8 mouse cellular contexts compared by ENCODE assay signal in the genomic region with DNA sequence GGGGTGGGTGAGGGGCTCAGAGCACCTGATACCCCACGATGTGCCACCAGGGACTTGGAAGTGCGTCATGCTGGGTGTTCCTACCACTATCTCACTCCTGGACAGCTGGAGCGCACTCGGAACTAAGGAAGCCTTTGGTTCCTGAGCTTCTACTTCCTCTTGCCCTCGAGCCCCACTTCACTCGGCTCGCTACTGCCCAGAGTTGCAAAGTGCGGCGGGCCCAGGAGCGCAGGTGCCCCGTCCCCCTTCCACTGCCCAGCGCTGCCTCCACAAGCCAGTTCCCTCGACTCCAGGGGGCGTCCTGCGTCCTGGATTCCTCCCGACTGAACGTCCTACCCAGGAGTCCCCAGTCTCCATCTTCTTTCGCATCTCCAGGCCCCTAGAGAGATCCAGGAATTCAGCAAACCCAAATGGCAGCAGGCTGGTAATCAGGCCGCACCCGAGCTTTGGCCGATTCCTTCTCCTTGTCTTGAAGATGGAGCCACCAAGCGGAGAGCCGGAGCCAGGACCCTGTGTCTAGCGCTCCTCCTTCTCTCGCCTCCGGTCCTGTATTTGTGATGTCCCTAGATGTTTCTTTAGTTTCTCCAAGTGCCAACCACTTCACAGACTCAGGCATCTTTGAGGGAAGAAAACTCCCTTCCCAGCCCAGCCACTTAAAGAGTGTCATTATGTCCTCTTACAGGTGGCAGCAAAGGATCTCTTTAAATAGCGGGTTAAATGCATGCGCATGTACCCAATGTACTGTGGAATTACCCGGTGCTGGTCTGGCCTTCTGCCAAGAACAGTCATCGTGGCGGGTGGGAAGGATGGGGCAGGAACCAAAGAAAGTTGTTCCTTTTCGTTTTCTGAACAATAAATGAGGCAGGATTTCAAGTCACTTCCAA. TPM values are rescaled to one million over a fixed set of nuclear protein-coding genes. Genes with fewer than 3 reads are reported as not detected.
DNase-seq lines count a peak whose midpoint lies in the region; ATAC-seq lines count a peak whose summit lies in the region.

No protein-coding gene starts in this region.

- H3K4me3 ChIP-seq in intestine, embryonic 14.5 days (ENCODE audit: low read depth, low read length), result peak overlapping the region; percentile 82
- H3K4me3 ChIP-seq in midbrain, embryonic 10.5 days, result peak overlapping the region; percentile 89

- H3K27ac ChIP-seq in intestine, embryonic 14.5 days (ENCODE audit: low read depth), result peak overlapping the region; percentile 97
- H3K27ac ChIP-seq in midbrain, embryonic 10.5 days (replicated peaks), result peak overlapping the region; percentile 98

- no peaks in the 10 kb centered on the region for H3K36me3 ChIP-seq in intestine, embryonic 14.5 days (ENCODE audit: control insufficient read depth, insufficient read depth, low read length)
- peaks cover 7% of the 10 kb centered on the region for H3K36me3 ChIP-seq in midbrain, embryonic 10.5 days

- H3K4me2 ChIP-seq in intestine, embryonic 14.5 days (ENCODE audit: low read length), result peak overlapping the region; percentile 99

- peak; percentile 43 for ATAC-seq in common myeloid progenitor, adult 5-6 weeks (replicated peaks; ENCODE audit: low read depth, poor library complexity, severe bottlenecking)
- ATAC-seq in intestine, embryonic 14.5 days (replicated peaks; ENCODE audit: low FRiP score, low TSS enrichment, low read depth), result peak; percentile 60

- WGBS in intestine, embryonic 14.5 days, result 1% methylated on average over 32 of the region's 32 CpGs
- 6% methylated on average over 32 of the region's 32 CpGs for WGBS in midbrain, embryonic 10.5 days

- H3K27me3 ChIP-seq in intestine, embryonic 14.5 days (replicated peaks; ENCODE audit: control insufficient read depth, insufficient read depth, low read length), result no peaks in the 10 kb centered on the region
- H3K27me3 ChIP-seq in midbrain, embryonic 10.5 days (ENCODE audit: low read depth, poor library complexity, severe bottlenecking), result peaks cover 12% of the 10 kb centered on the region

- peak; percentile 51 for DNase-seq in gastrocnemius, adult 18-20 months (ENCODE audit: low spot score)
- no peak for DNase-seq in gastrocnemius, postnatal 25 days
- peak; percentile 55 for DNase-seq in gastrocnemius, postnatal 10 days
- peak; percentile 92 for DNase-seq in intestine, embryonic 14.5 days (ENCODE audit: low spot score)
- peak; percentile 63 for DNase-seq in left cerebral cortex, postnatal 4 days
- peak; percentile 80 for DNase-seq in midbrain, embryonic 10.5 days (ENCODE audit: low spot score)
- peak; percentile 63 for DNase-seq in skeletal muscle tissue, adult 2 months (ENCODE audit: low read depth, low spot score)

- H3K9me3 ChIP-seq in intestine, embryonic 14.5 days (ENCODE audit: control insufficient read depth, low read length), result no peaks in the 10 kb centered on the region
- H3K9me3 ChIP-seq in midbrain, embryonic 10.5 days (replicated peaks), result no peaks in the 10 kb centered on the region

- intact Hi-C loops in left cerebral cortex, postnatal 4 days (cut with DNase I), result loop anchor here (10.0 kb wide), 1 partner anchor 463 kb away; no protein-coding TSS in a partner anchor

- peak overlapping the region; percentile 95 for H3K9ac ChIP-seq in intestine, embryonic 14.5 days (ENCODE audit: low read length)

- H3K4me1 ChIP-seq in intestine, embryonic 14.5 days (replicated peaks; ENCODE audit: control insufficient read depth, insufficient read depth, low read length), result peaks cover 16% of the 10 kb centered on the region
- H3K4me1 ChIP-seq in midbrain, embryonic 10.5 days, result peaks cover 26% of the 10 kb centered on the region

RNA-seq across cellular contexts. Expression of a gene that starts 0.7 kb away (rescaled TPM):
- total RNA-seq in gastrocnemius, adult 18-20 months (2021), result 100 to 1,000 TPM; 151 to 156 TPM
- 100 to 1,000 TPM; 131 to 158 TPM for total RNA-seq in gastrocnemius, postnatal 25 days (2021)
- 23.2 and 29.5 TPM in 2 replicates for total RNA-seq in common myeloid progenitor, adult 5-6 weeks (2017)
- 100 to 1,000 TPM; 102 to 121 TPM for total RNA-seq in gastrocnemius, postnatal 10 days (2021)
- 4.2 and 5.8 TPM in 2 replicates for polyA plus RNA-seq in intestine, embryonic 14.5 days (2014; fragmentation: Nextera tagmentation; extraction: Ambion mirVana)
- 10 to 100 TPM; 38.2 to 41.1 TPM for total RNA-seq in left cerebral cortex, postnatal 4 days (2021)
- polyA plus RNA-seq in midbrain, embryonic 10.5 days (2016; fragmentation: Nextera tagmentation; extraction: Ambion mirVana), result 2.8 TPM in 2 replicates
